Mouse (Mus musculus) forebrain, embryonic 14.5 days (tissue): ENCODE results near the gene Acer3. TPM values are rescaled to one million over a fixed set of nuclear protein-coding genes. Genes with fewer than 3 reads are reported as not detected.
A peak's percentile ranks its signal among the peaks of the same experiment; 100 is the strongest.

Source experiments
- ATAC-seq: fragments of 200-750 bp; cut with Nextera tagmentation; 2 replicates; pipeline ENCODE4 v1.8.0; 2017; ENCODE audit warnings: mild to moderate bottlenecking, moderate library complexity
- DNase-seq: peaks from one replicate; pipeline ENCODE4 v3.0.0-alpha.2; 2015; ENCODE audit warnings: low spot score
- H3K27ac ChIP-seq: fragments of 300-500 bp; sonication (generic); 2 replicates; pipeline ENCODE4 v1.5.1; 2014; ENCODE audit warnings: low read depth, mild to moderate bottlenecking, control low read depth, low read length, moderate library complexity
- H3K27me3 ChIP-seq: fragments of 300-500 bp; sonication (generic); replicated peaks from 2 replicates; pipeline ENCODE4 v1.6.1; 2014; ENCODE audit warnings: low read length, control low read depth, mixed read lengths; ENCODE audit not compliant: control insufficient read depth, insufficient read depth
- H3K36me3 ChIP-seq: fragments of 300-500 bp; sonication (generic); 2 replicates; pipeline ENCODE4 v1.6.1; 2014; ENCODE audit warnings: low read length, control low read depth; ENCODE audit not compliant: control insufficient read depth, insufficient read depth
- H3K4me1 ChIP-seq: fragments of 300-500 bp; sonication (generic); 2 replicates; pipeline ENCODE4 v1.6.1; 2014; ENCODE audit warnings: antibody characterized with exemption, low read length, control low read depth; ENCODE audit not compliant: control insufficient read depth, insufficient read depth
- H3K4me2 ChIP-seq: fragments of 300-500 bp; sonication (generic); 2 replicates; pipeline ENCODE4 v1.6.1; 2014; ENCODE audit warnings: mild to moderate bottlenecking, control low read depth, low read length
- H3K4me3 ChIP-seq: fragments of 300-500 bp; sonication (generic); 2 replicates; pipeline ENCODE4 v1.5.1; 2014; ENCODE audit warnings: low read depth, low read length, control low read depth
- H3K9ac ChIP-seq: fragments of 300-500 bp; sonication (generic); 2 replicates; pipeline ENCODE4 v1.6.1; 2014; ENCODE audit warnings: mild to moderate bottlenecking, low read length, control low read depth, moderate library complexity
- H3K9me3 ChIP-seq: fragments of 300-500 bp; sonication (generic); replicated peaks from 2 replicates; pipeline ENCODE4 v1.6.1; 2016; ENCODE audit warnings: low read length, control low read depth, mixed read lengths; ENCODE audit not compliant: control insufficient read depth
- WGBS: fragments of 180-500 bp; shearing (Covaris S2); extraction: QIAGEN DNeasy Blood & Tissue Kit; methylation state at CpG from one replicate; pipeline ENCODE4 v1.1.7; 2014; 5-methylcytosine and 5-hydroxymethylcytosine counted together
- polyA plus RNA-seq: library from polyadenylated mRNA; unstranded; fragments of >200 nt; fragmentation: Nextera tagmentation; extraction: Ambion mirVana; gene quantifications from 2 replicates; pipeline ENCODE4 v1.2.1, GENCODE M21; 2014

The Acer3 gene
- polyA plus RNA-seq, 1 experiment from 2014 or later = 10.1 TPM

- Histone ChIP-seq H3K9ac (no peak overlapping the region), H3K4me3 (no peak overlapping the region), H3K27me3 (no peaks in the 10 kb centered on the region), H3K27ac (no peak overlapping the region), H3K36me3 (peaks cover 29% of the 10 kb centered on the region), H3K9me3 (no peaks in the 10 kb centered on the region), H3K4me2 (no peak overlapping the region), H3K4me1 (peaks cover 33% of the 10 kb centered on the region)
- DNase-seq = no peak
- no peak for ATAC-seq
- 33% methylated on average over 4 of the region's 4 CpGs for WGBS
These were observed 33.9 kb upstream of the Acer3 start for GRCm38 (mm10) chr7:98354921-98355310.

- Histone ChIP-seq H3K4me2 (no peak overlapping the region), H3K27me3 (no peaks in the 10 kb centered on the region), H3K36me3 (peaks cover 33% of the 10 kb centered on the region), H3K27ac (no peak overlapping the region), H3K9ac (no peak overlapping the region), H3K4me1 (peaks cover 28% of the 10 kb centered on the region), H3K9me3 (no peaks in the 10 kb centered on the region), H3K4me3 (no peak overlapping the region)
- DNase-seq (no peak), ATAC-seq (0 out of 2 replicates have a peak, but pooled peaks have one; percentile 2)
- WGBS = 15% methylated on average over 12 of the region's 12 CpGs
These were observed 33.3 kb upstream of the Acer3 start for GRCm38 (mm10) chr7:98354160-98354920.

GRCm38 (mm10) chr7:98353616-98354015 lies 32.6 kb upstream of the Acer3 start:
- WGBS = 83% methylated on average over 5 of the region's 5 CpGs
- ATAC-seq (no peak), DNase-seq (no peak)

GRCm38 (mm10) chr7:98351523-98351922 lies 30.5 kb upstream of the Acer3 start:
- H3K27me3 ChIP-seq = no peaks in the 10 kb centered on the region
- ATAC-seq (no peak), DNase-seq (no peak)
- no peak overlapping the region for H3K9ac ChIP-seq
- no peak overlapping the region for H3K4me3 ChIP-seq
- WGBS = 93% methylated on average over 3 of the region's 3 CpGs
- H3K36me3 ChIP-seq = peaks cover 33% of the 10 kb centered on the region
- peaks cover 16% of the 10 kb centered on the region for H3K4me1 ChIP-seq
- no peak overlapping the region for H3K27ac ChIP-seq
- no peaks in the 10 kb centered on the region for H3K9me3 ChIP-seq
- H3K4me2 ChIP-seq = no peak overlapping the region

More at GRCm38 (mm10) chr7:98353616-98354015, 32.6 kb upstream of the Acer3 start:
- peaks cover 33% of the 10 kb centered on the region for H3K36me3 ChIP-seq
- H3K4me1 ChIP-seq = peaks cover 25% of the 10 kb centered on the region
- no peaks in the 10 kb centered on the region for H3K27me3 ChIP-seq
- H3K27ac ChIP-seq = no peak overlapping the region
- no peak overlapping the region for H3K4me2 ChIP-seq
- no peak overlapping the region for H3K4me3 ChIP-seq
- H3K9ac ChIP-seq = no peak overlapping the region
- no peaks in the 10 kb centered on the region for H3K9me3 ChIP-seq

- Histone ChIP-seq H3K4me2 (no peak overlapping the region), H3K9me3 (no peaks in the 10 kb centered on the region), H3K4me1 (peaks cover 5% of the 10 kb centered on the region), H3K27me3 (no peaks in the 10 kb centered on the region), H3K9ac (no peak overlapping the region), H3K4me3 (no peak overlapping the region), H3K36me3 (peaks cover 33% of the 10 kb centered on the region), H3K27ac (no peak overlapping the region)
- WGBS = 92% methylated on average over 6 of the region's 6 CpGs
- ATAC-seq = no peak
- DNase-seq = no peak
These were observed 28.8 kb upstream of the Acer3 start for GRCm38 (mm10) chr7:98349821-98350220.

GRCm38 (mm10) chr7:98349096-98349495 lies 28.1 kb upstream of the Acer3 start:
- Histone ChIP-seq H3K4me1 (no peaks in the 10 kb centered on the region), H3K4me2 (no peak overlapping the region), H3K27me3 (no peaks in the 10 kb centered on the region), H3K9me3 (no peaks in the 10 kb centered on the region), H3K27ac (no peak overlapping the region), H3K9ac (no peak overlapping the region), H3K36me3 (peaks cover 33% of the 10 kb centered on the region), H3K4me3 (no peak overlapping the region)
- peak; percentile 51; the same call in 1 of the 2 replicates for ATAC-seq
- 29% methylated on average over 5 of the region's 5 CpGs for WGBS
- peak; percentile 78 for DNase-seq

- peak; percentile 67 for DNase-seq
- Histone ChIP-seq H3K4me2 (no peak overlapping the region), H3K27ac (no peak overlapping the region), H3K9ac (no peak overlapping the region), H3K4me1 (no peaks in the 10 kb centered on the region), H3K4me3 (no peak overlapping the region), H3K9me3 (no peaks in the 10 kb centered on the region), H3K27me3 (no peaks in the 10 kb centered on the region), H3K36me3 (peaks cover 33% of the 10 kb centered on the region)
- 63% methylated on average over 7 of the region's 7 CpGs for WGBS
- ATAC-seq = peak; percentile 33; the same call in 1 of the 2 replicates
These were observed 27.0 kb upstream of the Acer3 start for GRCm38 (mm10) chr7:98348043-98348442.

GRCm38 (mm10) chr7:98347471-98347870 lies 26.5 kb upstream of the Acer3 start:
- DNase-seq (no peak), ATAC-seq (no peak)
- Histone ChIP-seq H3K27me3 (peaks cover 4% of the 10 kb centered on the region), H3K9me3 (no peaks in the 10 kb centered on the region), H3K4me1 (no peaks in the 10 kb centered on the region), H3K27ac (no peak overlapping the region), H3K4me2 (no peak overlapping the region), H3K36me3 (peaks cover 29% of the 10 kb centered on the region), H3K9ac (no peak overlapping the region), H3K4me3 (no peak overlapping the region)
- 91% methylated on average over 5 of the region's 5 CpGs for WGBS

GRCm38 (mm10) chr7:98345036-98345435 lies 24.0 kb upstream of the Acer3 start:
- H3K9me3 ChIP-seq = no peaks in the 10 kb centered on the region
- DNase-seq (no peak), ATAC-seq (no peak)
- peaks cover 5% of the 10 kb centered on the region for H3K36me3 ChIP-seq
- no peak overlapping the region for H3K4me2 ChIP-seq
- no peaks in the 10 kb centered on the region for H3K4me1 ChIP-seq
- no peak overlapping the region for H3K9ac ChIP-seq
- peaks cover 6% of the 10 kb centered on the region for H3K27me3 ChIP-seq
- no peak overlapping the region for H3K4me3 ChIP-seq
- no peak overlapping the region for H3K27ac ChIP-seq
- 61% methylated on average over 6 of the region's 6 CpGs for WGBS
